Mouse (Mus musculus): ENCODE data around the gene Pdxdc1. TPM values are rescaled to one million over a fixed set of nuclear protein-coding genes. Genes with fewer than 3 reads are reported as not detected.
A peak's percentile ranks its signal among the peaks of the same experiment; 100 is the strongest.

Pdxdc1 gene
- total and polyA plus RNA-seq, 3 experiments, result 36.0 to 64.2 TPM; not detected in 1

DNA sequence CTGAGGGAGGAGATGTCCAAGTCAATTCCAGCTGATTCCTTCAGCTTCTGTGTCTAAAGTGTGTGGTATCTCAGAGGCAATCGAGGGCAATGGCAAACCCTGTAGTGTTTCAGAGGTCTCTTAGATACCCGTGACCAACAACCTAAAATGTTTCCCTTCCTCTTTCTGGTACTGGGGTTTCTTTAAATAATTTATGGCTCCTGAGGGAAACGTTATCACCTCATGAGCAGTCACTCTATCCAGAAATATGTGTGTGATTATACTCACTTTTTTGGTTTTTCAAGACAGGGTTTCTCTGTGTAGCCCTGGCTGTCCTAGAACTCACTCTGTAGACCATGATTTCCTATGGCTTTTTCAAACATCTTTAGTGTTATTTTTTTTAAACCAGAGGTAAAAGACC is 4.4 kb upstream of the Pdxdc1 start:
- Histone ChIP-seq H3K9ac (ENCODE audit: control insufficient read depth, low read depth, low read length, poor library complexity, severe bottlenecking) (no peak overlapping the region), H3K9me3 (replicated peaks; ENCODE audit: insufficient read depth, low read length) (no peaks in the 10 kb centered on the region), H3K27me3 (ENCODE audit: control insufficient read depth in 1 of 2, insufficient read depth in 2 of 2, low read length in 2 of 2) (no peaks in the 10 kb centered on the region), H3K36me3 (ENCODE audit: control insufficient read depth in 1 of 2, insufficient read depth in 2 of 2, low read length in 2 of 2) (peaks cover 0 to 6% of the 10 kb centered on the region in 2 experiments; a peak in 2 of 4 replicates), H3K4me1 (ENCODE audit: control insufficient read depth in 1 of 2, insufficient read depth in 2 of 2, low read length in 2 of 2) (peaks cover 6 to 10% of the 10 kb centered on the region in 2 experiments), H3K27ac (ENCODE audit: control insufficient read depth, low read depth, low read length) (peak overlapping the region; percentile 43), H3K4me3 (ENCODE audit: control insufficient read depth in 1 of 2, insufficient read depth in 1 of 2, low read depth in 2 of 2, low read length in 2 of 2) (peak overlapping the region in 1 of 2 experiments; percentile 18; a peak in 1 of 4 replicates), H3K79me2 (ENCODE audit: control insufficient read depth, insufficient read depth, low read length, poor library complexity) (peaks cover 6% of the 10 kb centered on the region)
- TF ChIP-seq MAFK (IDR thresholded peaks at IDR 0.05; ENCODE audit: borderline replicate concordance, low read depth, low read length), result 0 out of 2 replicates have a peak, but pooled peaks have one; percentile 15
- no peak for TF ChIP-seq JUND (IDR thresholded peaks at IDR 0.05; ENCODE audit: low read depth, low read length)
- TF ChIP-seq MXI1 (IDR thresholded peaks at IDR 0.05; ENCODE audit: low read depth, low read length), result peak; percentile 44; the same call in 1 of the 2 replicates
- peak; percentile 54; the same call in 1 of the 2 replicates for TF ChIP-seq SIN3A (IDR thresholded peaks at IDR 0.05; ENCODE audit: low read length)
- TF ChIP-seq RAD21 (IDR thresholded peaks at IDR 0.05; ENCODE audit: low read depth, low read length), result no peak
- peak; percentile 61; the same call in 1 of the 2 replicates for TF ChIP-seq TCF12 (IDR thresholded peaks at IDR 0.05; ENCODE audit: low read depth, low read length)
- no peak for TF ChIP-seq USF1 (IDR thresholded peaks at IDR 0.05; ENCODE audit: low read depth, low read length)
- TF ChIP-seq KAT2A (conservative IDR thresholded peaks at IDR 0.05; ENCODE audit: low read depth, low read length), result no peak
- no peak for TF ChIP-seq GATA1 (IDR thresholded peaks at IDR 0.05; ENCODE audit: low read depth, low read length)
- TF ChIP-seq ZNF384 (IDR thresholded peaks at IDR 0.05; ENCODE audit: low read depth, low read length), result peak; percentile 38; the same call in 1 of the 2 replicates
- TF ChIP-seq ELF1 (IDR thresholded peaks at IDR 0.05; ENCODE audit: low read depth, low read length), result no peak
- TF ChIP-seq MYC (IDR thresholded peaks at IDR 0.05; ENCODE audit: low read depth, low read length), result 0 out of 2 replicates have a peak, but pooled peaks have one; percentile 18
- no peak for TF ChIP-seq HCFC1 (IDR thresholded peaks at IDR 0.05; ENCODE audit: low read depth, low read length)
- TF ChIP-seq ETS1 (IDR thresholded peaks at IDR 0.05; ENCODE audit: low read depth, low read length), result peak; percentile 45; the same call in 1 of the 2 replicates
- no peak for TF ChIP-seq POLR2A (IDR thresholded peaks at IDR 0.05; ENCODE audit: control insufficient read depth in 1 of 2, insufficient read depth in 1 of 2, low read depth in 1 of 2, low read length in 2 of 2, poor library complexity in 1 of 2)
- no peak for TF ChIP-seq ZMIZ1 (IDR thresholded peaks at IDR 0.05; ENCODE audit: low read depth, low read length)
- 0 out of 2 replicates have a peak, but pooled peaks have one; percentile 47 for TF ChIP-seq MEF2A (IDR thresholded peaks at IDR 0.05; ENCODE audit: extremely low read depth, insufficient replicate concordance, low read depth, low read length, poor library complexity, severe bottlenecking)
- peak; percentile 59 to 66; a peak in 3 of 4 replicates for TF ChIP-seq EP300 (IDR thresholded peaks at IDR 0.05; ENCODE audit: low read depth in 1 of 2, low read length in 2 of 2)
- TF ChIP-seq TAL1 (IDR thresholded peaks at IDR 0.05; ENCODE audit: low read length), result peak; percentile 34
- no peak for TF ChIP-seq CHD1 (IDR thresholded peaks at IDR 0.05; ENCODE audit: low read depth, low read length)
- peak; percentile 71 for TF ChIP-seq RCOR1 (IDR thresholded peaks at IDR 0.05; ENCODE audit: low read depth, low read length)
- TF ChIP-seq TBP (IDR thresholded peaks at IDR 0.05; ENCODE audit: low read depth, low read length), result 0 out of 2 replicates have a peak, but pooled peaks have one; percentile 25
- no peak for TF ChIP-seq ZC3H11A (IDR thresholded peaks at IDR 0.05; ENCODE audit: low read depth, low read length)
- TF ChIP-seq NRF1 (IDR thresholded peaks at IDR 0.05; ENCODE audit: insufficient read depth, low read depth, low read length, poor library complexity, severe bottlenecking), result no peak
- no peak for TF ChIP-seq MAX (IDR thresholded peaks at IDR 0.05; ENCODE audit: low read length)
- peak; percentile 71 for DNase-seq (ENCODE audit: low read depth, low spot score)

All from MEL (cell line).